Mouse (Mus musculus) macrophage (primary cell): ENCODE data around the gene Itga9. TPM values are rescaled to one million over a fixed set of nuclear protein-coding genes. Genes with fewer than 3 reads are reported as not detected.

Experiments used
- H3K27ac ChIP-seq: fragments of 350-480 bp; formaldehyde crosslinking; 2 replicates; pipeline ENCODE4 v1.9.0; 2021
- H3K36me3 ChIP-seq: fragments of 350-480 bp; formaldehyde crosslinking; 2 replicates; pipeline ENCODE4 v1.9.0; 2021; ENCODE audit errors: inconsistent target
- H3K4me3 ChIP-seq: fragments of 350-480 bp; formaldehyde crosslinking; 2 replicates; pipeline ENCODE4 v1.9.0; 2021; ENCODE audit errors: inconsistent target
- H3K79me2 ChIP-seq: fragments of 350-480 bp; formaldehyde crosslinking; 2 replicates; pipeline ENCODE4 v1.9.0; 2021; ENCODE audit errors: inconsistent target
- whole genome bisulfite sequencing: methylation state at CpG from one replicate; pipeline ENCODE4 v1.1.7; 2026; ENCODE audit warnings: inconsistent platforms; ENCODE audit not compliant: missing documents; 5-methylcytosine and 5-hydroxymethylcytosine counted together
- polyA plus RNA-seq: library from polyadenylated mRNA; stranded (reverse); fragments of 250-400 nt; gene quantifications from 3 replicates; pipeline ENCODE4 v1.2.4, GENCODE M21; 2018; ENCODE audit warnings: inconsistent platforms

The Itga9 gene
- polyA plus RNA-seq, 1 experiment from 2014 or later, result 12.3 TPM

- no peak overlapping the region for H3K4me3 ChIP-seq
- H3K27ac ChIP-seq, result no peak overlapping the region
- no peaks in the 10 kb centered on the region for H3K79me2 ChIP-seq
- no peaks in the 10 kb centered on the region for H3K36me3 ChIP-seq
- 91% methylated on average over 3 of the region's 3 CpGs for whole genome bisulfite sequencing
These were observed 96.7 kb downstream of the Itga9 start for GRCm38 (mm10) chr9:118703146-118703545.

DNA sequence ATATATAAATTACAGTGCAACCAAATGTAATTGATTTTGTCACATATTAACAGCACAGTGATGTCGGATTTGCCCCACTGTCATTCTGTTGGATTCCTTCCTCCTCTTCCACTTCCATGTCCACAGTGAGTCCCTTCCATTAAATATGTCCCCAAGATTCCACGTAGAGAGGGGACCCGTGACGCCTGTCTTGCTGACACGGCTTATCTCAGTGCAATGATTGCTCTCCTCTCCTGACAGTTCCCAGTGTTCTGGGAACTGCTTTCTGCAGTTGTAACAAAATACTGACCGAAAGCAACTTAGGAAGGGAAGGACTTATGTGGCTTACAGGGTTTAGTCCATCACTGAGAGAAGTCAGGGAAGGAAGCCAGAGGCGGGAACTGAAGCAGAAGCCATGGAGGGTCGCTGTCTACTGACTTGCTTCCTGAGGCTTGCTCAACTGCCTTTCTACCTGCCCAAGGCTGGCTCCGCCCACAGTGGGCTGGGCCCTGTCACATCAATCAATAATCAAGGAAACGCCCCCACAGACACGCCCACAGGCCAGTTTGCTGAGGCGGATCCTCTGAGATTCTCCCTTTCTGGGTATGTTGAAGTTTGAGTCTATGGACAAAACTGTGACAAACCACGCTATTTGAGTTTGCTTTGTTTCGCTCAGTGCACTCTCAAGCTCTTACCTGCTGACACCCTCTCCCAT, 99.0 kb downstream of the Itga9 start:
- no peak overlapping the region for H3K27ac ChIP-seq
- no peaks in the 10 kb centered on the region for H3K79me2 ChIP-seq
- no peak overlapping the region for H3K4me3 ChIP-seq
- WGBS, result 71% methylated on average over 14 of the region's 14 CpGs
- H3K36me3 ChIP-seq, result no peaks in the 10 kb centered on the region

- Histone ChIP-seq H3K36me3 (no peaks in the 10 kb centered on the region), H3K79me2 (no peaks in the 10 kb centered on the region), H3K27ac (no peak overlapping the region), H3K4me3 (no peak overlapping the region)
- 8% methylated on average over 18 of the region's 18 CpGs for WGBS
These were observed 99.9 kb downstream of the Itga9 start for GRCm38 (mm10) chr9:118706176-118706975.

DNA sequence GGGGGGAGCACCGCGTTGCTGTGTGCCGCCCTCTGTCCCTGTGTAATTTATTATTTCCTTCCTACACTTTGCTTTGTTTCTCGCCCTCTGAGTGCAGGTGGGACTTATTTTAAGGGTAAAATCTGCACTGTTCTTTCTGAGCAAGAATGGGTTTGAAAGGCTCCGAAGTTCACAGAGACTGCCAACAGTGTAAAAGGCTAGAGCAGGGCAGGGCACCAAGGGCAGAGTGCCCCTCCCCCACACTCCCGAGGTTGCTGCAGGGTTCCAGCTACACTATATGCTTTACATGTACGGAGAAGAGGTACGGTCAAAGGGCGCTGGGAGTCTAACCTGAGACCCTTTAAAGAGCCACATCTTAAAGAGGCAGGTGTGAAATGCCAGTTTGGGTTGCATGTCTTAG, 104.1 kb downstream of the Itga9 start:
- Histone ChIP-seq H3K79me2 (no peaks in the 10 kb centered on the region), H3K27ac (no peak overlapping the region), H3K36me3 (no peaks in the 10 kb centered on the region), H3K4me3 (no peak overlapping the region)
- WGBS, result 20% methylated on average over 9 of the region's 9 CpGs

GRCm38 (mm10) chr9:118711749-118712148, 105.3 kb downstream of the Itga9 start:
- 58% methylated on average over 11 of the region's 11 CpGs for WGBS
- Histone ChIP-seq H3K36me3 (no peaks in the 10 kb centered on the region), H3K4me3 (no peak overlapping the region), H3K79me2 (no peaks in the 10 kb centered on the region), H3K27ac (no peak overlapping the region)

GRCm38 (mm10) chr9:118713515-118713914, 107.0 kb downstream of the Itga9 start:
- H3K4me3 ChIP-seq, result no peak overlapping the region
- H3K27ac ChIP-seq, result no peak overlapping the region
- H3K36me3 ChIP-seq, result no peaks in the 10 kb centered on the region
- H3K79me2 ChIP-seq, result no peaks in the 10 kb centered on the region
- 96% methylated on average over 8 of the region's 8 CpGs for WGBS

DNA sequence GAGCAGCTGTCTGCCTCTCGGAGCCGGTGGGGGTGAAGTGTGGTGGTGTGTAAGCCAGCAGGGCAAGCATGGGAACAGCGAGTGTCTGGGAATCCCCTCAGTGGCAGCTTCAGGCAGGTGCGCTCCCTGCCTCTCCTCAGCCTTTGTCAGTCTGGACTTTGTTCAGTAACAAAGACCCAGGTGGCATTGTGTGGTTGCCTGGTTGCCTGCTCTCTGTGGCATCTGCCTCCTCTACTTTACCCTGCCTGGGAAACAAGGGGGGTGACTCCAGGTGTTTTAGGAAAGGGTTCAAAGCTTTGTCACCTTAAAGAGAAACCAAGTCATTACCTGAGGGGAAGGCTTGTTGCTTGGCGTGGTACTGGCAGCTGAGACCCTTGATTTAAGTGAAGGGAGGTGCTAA, 108.0 kb downstream of the Itga9 start:
- Histone ChIP-seq H3K4me3 (no peak overlapping the region), H3K79me2 (no peaks in the 10 kb centered on the region), H3K36me3 (no peaks in the 10 kb centered on the region), H3K27ac (no peak overlapping the region)
- 97% methylated on average over 5 of the region's 5 CpGs for WGBS

GRCm38 (mm10) chr9:118715971-118716628, 109.6 kb downstream of the Itga9 start:
- Histone ChIP-seq H3K27ac (no peak overlapping the region), H3K79me2 (no peaks in the 10 kb centered on the region), H3K36me3 (no peaks in the 10 kb centered on the region), H3K4me3 (no peak overlapping the region)
- 15% methylated on average over 9 of the region's 9 CpGs for WGBS

GRCm38 (mm10) chr9:118717436-118717835, 110.9 kb downstream of the Itga9 start:
- H3K79me2 ChIP-seq, result no peaks in the 10 kb centered on the region
- 87% methylated on average over 3 of the region's 3 CpGs for WGBS

DNA sequence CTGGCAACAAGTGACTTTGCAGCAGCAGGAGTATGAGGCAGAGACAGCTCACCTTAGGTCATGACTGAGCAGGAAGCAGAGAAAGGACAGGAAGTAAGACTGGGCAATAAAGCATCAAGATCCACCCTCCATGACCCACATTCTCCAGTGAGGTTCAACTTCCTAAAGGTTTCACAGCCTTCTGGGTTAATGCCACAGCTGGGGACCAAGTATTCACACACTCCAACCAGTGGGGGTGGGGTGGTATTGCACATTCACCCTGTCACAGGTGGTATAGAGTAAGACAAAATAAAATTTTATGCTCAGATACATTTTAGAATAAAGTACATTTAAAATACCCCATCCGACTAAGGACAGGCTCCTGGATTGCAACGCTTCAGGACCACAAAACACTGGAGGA, 112.0 kb downstream of the Itga9 start:
- H3K4me3 ChIP-seq, result no peak overlapping the region
- H3K79me2 ChIP-seq, result no peaks in the 10 kb centered on the region
- H3K36me3 ChIP-seq, result no peaks in the 10 kb centered on the region
- 82% methylated on average over 2 of the region's 2 CpGs for WGBS
- no peak overlapping the region for H3K27ac ChIP-seq

More at GRCm38 (mm10) chr9:118717436-118717835, 110.9 kb downstream of the Itga9 start:
- Histone ChIP-seq H3K4me3 (no peak overlapping the region), H3K27ac (no peak overlapping the region), H3K36me3 (no peaks in the 10 kb centered on the region)

DNA sequence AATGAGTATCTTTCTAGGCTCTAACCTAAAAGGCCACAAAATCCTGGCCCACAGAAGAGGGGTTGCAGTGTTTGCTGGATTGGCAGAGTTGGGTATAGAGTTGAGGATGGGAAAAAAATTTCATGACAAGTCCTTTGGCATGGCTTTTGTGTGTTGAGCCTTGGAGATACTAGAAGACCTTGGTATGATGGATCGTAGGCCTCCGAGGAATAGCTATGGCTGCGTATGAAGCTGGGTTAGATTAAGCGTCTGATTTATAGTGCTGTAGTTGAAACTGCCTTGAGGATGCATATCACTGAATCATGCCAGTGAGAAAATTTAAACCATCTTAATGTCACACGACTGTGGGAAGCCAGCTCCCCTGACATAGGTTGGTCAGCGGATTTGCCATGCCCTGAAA, 114.6 kb downstream of the Itga9 start:
- no peak overlapping the region for H3K27ac ChIP-seq
- no peaks in the 10 kb centered on the region for H3K79me2 ChIP-seq
- H3K36me3 ChIP-seq, result no peaks in the 10 kb centered on the region
- WGBS, result 94% methylated on average over 6 of the region's 6 CpGs
- no peak overlapping the region for H3K4me3 ChIP-seq

DNA sequence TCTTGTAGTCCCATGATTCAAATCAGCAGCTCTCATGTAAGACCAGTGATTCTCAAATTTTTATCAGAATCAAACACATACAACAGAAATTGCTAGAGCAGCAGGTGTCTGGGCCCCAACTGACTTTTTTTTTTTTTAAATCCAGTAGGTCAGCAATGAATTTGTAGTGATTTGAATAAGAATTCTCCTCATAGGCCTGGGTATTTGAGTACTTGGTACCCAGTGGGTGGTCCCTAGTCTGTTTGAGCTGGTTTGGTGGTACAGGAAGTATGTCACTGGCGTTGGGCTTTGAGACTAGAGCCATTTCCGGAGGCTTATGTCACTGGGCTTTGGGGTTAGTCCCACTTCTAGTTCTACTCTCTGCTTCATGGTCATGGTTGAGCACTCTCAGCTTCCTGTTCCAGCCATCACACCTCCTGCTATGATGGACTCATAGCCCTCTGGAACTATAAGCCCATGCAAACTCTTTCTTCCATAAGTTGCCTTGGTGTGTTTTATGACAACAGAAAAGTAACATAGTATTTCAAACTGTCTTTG, 116.4 kb downstream of the Itga9 start:
- H3K27ac ChIP-seq, result no peak overlapping the region
- no peak overlapping the region for H3K4me3 ChIP-seq
- no peaks in the 10 kb centered on the region for H3K79me2 ChIP-seq
- WGBS, result 55% methylated on average over 2 of the region's 2 CpGs
- H3K36me3 ChIP-seq, result no peaks in the 10 kb centered on the region

DNA sequence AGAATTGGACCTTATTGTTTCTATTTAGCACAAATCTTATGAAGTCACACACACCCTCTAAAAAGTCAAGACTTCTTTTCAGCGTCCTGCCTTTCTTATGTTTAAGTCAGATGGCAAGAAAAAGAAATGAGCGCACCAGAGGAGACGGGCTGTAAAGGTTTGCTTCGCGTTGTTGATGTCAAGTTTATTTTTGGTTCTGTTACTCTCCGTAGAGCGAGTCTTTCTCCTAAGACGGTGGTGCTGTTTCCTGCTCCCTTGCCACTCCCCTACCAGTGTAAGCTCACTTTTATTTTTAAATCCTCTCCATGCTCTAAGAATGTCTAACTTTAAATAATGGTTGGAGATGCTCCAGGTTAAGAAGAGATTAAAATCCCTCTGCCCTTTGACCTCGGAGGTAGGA, 118.6 kb downstream of the Itga9 start:
- H3K4me3 ChIP-seq, result no peak overlapping the region
- H3K79me2 ChIP-seq, result no peaks in the 10 kb centered on the region
- WGBS, result 44% methylated on average over 9 of the region's 9 CpGs
- no peaks in the 10 kb centered on the region for H3K36me3 ChIP-seq
- no peak overlapping the region for H3K27ac ChIP-seq

- Histone ChIP-seq H3K4me3 (no peak overlapping the region), H3K79me2 (no peaks in the 10 kb centered on the region), H3K36me3 (no peaks in the 10 kb centered on the region), H3K27ac (no peak overlapping the region)
- 33% methylated on average over 2 of the region's 4 CpGs for WGBS
These were observed 120.1 kb downstream of the Itga9 start for GRCm38 (mm10) chr9:118726550-118726949.

- H3K79me2 ChIP-seq, result no peaks in the 10 kb centered on the region
- WGBS, result 97% methylated on average over 6 of the region's 6 CpGs
- H3K27ac ChIP-seq, result no peak overlapping the region
- H3K4me3 ChIP-seq, result no peak overlapping the region
- no peaks in the 10 kb centered on the region for H3K36me3 ChIP-seq
These were observed 121.8 kb downstream of the Itga9 start for GRCm38 (mm10) chr9:118728296-118728695.
